Mouse (Mus musculus) adrenal gland, postnatal 36 days (tissue): ENCODE data around the gene Arhgap29. TPM values are rescaled to one million over a fixed set of nuclear protein-coding genes. Genes with fewer than 3 reads are reported as not detected.

Experiments
- DNase-seq, 2 experiments: peaks; one replicate each; pipeline ENCODE4 v3.0.0; 2021; ENCODE audit warnings: mixed read lengths in 1 of 2
- long read RNA-seq, 2 experiments: library from polyadenylated mRNA; stranded (forward); transcript quantifications; one replicate each; pipeline ENCODE4 v2.0.0; 2021; ENCODE audit warnings: borderline sequencing depth in 2 of 2
- total RNA-seq, 2 experiments: library from RNA; stranded (reverse); gene quantifications; 2 replicates each; pipeline ENCODE4 v1.2.3; 2021

Gene Arhgap29
- total RNA-seq, result 10 to 100 TPM; 60.2 to 60.4 TPM
- long read RNA-seq, experiment 1, full-length matches to known transcripts, result 2 of 8 reads
- long read RNA-seq, experiment 1, partial matches to known transcripts, result 3 of 8 reads
- long read RNA-seq, experiment 1, other reads (novel, unspliced or antisense), result 3 of 8 reads
- long read RNA-seq, experiment 2, full-length matches to known transcripts, result 1 of 3 reads
- long read RNA-seq, experiment 2, partial matches to known transcripts, result 0 of 3 reads
- long read RNA-seq, experiment 2, other reads (novel, unspliced or antisense), result 2 of 3 reads

DNA sequence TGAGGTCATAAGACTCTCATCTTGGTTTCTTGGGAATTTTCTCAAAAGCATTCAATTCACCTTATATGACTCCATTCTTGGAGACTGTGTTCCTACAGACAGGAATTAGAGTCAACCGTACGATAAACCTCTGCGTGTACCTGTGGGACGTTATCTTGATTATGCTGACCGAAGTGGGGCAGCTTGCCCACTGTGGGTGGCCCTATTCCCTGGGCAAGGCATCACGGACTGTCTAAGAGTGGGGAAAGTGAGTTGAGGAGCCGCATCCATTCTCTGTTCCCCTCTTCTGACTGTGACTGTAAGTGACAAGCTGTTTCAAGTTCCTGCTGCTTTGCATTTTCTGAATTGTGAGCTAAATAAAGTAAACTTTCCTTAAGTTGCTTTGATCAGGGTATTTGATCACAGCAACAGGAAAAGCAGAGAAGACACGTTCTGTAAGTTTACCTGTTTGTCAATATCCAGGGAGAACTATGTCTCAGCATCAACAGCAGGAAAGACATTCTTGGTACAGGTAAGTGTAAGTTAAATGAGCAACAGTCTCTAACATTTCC, at the start of gene Arhgap29:
Gene Arhgap29, plus strand, starts transcription at position 501 of the 551 bp plus-strand sequence.
- no peak for DNase-seq

DNA sequence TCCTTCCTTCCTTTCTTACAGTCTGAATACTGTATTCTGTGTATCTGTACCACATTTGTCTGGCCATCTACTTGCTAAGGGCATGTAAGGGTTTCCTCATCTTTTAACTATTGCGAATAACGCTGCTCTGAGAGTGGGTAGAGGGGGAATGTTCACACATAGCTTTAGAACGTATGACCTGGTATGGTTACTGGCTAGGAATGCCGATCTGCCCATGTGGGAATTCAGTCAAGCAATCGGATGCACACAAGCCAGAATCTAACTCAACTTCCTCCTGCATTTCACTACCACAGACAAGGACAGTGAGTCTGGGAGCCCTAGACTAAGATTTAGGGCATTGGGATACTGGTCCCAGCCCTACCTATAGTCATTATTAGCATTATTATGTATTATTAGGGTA, 49.6 kb upstream of the Arhgap29 start:
- DNase-seq, result no peak

DNA sequence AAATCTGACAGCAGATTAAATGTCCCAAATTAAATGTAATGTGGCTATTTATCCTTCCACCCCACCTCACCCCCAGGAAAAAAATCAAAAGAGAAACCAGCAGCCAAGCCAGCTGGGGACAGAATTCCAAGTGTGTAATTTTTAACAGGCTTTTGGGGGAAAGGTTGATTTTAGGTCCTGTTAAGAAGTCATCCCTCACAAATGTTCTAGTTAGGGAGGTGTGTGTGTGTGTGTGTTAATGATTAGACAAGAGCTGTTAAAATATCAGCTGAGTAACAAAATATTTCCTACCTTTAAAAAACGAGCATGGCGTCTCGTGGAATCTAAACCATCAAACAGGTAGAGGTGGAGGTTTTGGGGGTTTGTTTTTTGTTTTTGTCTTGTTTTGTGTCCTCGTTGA, 49.1 kb upstream of the Arhgap29 start:
- DNase-seq, result no peak

DNA sequence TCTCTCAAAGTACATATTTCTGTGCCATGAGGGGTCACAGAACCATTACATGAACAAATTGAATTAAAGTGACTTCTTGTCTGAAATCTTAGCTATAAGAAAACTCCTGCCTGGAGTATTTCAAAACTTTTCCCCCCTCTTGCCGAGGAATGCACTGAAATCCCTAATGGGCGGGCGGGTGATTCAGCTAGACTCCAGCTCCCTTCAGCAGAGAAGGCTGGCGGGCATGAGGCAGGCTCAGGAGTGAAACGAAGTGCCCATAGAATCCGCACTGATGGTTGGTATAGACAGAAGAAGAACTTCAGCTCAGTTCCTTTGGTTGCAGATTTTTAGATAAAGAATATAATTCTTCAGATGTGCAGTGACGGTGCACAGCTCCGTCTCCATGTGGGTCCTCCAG, 48.6 kb upstream of the Arhgap29 start:
- no peak for DNase-seq

DNA sequence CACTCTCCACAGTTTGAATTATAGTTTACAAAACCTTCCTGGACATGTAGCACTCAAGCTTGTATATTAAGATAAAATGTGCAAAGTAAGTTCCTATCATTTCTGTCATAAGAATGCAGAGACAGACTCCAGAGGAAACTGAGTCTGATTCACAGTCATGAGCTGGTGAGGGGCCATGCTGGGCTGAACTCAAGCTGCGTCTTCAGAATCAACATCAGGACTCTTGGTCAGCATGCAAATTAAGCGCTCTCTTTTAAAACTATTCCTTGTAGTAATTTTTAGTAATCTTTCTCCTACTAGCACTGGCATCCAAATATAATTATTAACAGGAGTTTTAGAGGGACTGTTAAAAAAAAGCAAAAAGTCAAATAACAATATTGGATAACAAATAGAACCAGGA, 47.9 kb upstream of the Arhgap29 start:
- no peak for DNase-seq

DNA sequence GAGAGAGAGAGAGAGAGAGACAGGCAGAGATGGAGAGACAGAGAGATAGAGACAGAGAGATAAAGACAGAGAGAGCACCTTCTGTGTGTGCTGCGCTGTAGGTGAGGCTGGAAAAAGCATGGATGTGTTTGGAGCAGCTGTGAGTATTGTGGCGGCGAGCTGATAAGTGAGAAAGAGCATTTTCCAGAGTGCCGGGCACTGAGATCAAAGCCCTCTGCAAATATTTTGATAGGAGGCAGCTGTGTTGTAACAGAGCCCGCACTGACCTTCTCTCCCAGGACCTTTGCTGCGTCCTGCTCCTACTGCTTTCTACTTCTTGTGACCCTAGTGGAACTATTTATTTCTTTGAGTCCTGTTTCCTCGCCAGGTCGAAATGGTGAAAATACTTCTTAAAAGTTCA, 45.7 kb upstream of the Arhgap29 start:
- no peak for DNase-seq

DNA sequence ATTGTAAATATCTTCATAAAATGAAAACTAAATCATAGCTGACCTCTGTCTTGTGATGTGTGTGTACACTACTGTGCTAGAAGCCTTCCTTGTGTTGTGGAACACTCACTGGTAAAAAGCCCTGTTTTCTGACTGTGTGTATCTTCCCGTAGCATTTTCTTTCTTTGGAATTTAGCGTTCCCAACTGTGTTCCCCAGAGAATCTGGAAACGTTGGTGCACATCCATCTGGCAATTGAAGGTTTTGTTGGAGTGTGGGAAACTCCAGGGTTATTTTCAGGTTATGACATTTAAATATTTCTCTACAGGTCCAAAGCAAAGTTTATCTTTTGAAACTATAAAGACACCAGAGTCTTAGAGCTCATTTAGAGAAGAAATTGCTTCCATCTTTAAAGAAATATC, 43.2 kb upstream of the Arhgap29 start:
- DNase-seq, result no peak

DNA sequence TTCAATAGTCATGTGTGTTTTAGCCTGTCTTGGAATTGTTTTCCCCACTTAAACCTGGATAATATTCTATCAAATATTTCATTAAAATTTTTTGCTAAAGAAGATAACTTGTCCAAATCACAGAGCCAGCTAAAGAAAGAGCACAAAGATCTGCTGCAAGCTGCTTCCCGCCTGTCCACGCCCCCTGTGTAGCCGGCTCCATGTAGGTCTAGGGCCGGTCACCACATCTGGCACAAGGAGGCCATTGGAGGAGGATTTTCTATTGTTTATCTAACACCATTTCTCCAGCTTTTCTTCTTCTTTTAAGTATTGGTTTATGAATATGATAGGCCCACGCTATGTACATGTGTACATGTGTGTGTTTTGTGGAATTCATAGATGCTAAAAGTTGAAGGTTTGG, 38.9 kb upstream of the Arhgap29 start:
- DNase-seq, result no peak

DNA sequence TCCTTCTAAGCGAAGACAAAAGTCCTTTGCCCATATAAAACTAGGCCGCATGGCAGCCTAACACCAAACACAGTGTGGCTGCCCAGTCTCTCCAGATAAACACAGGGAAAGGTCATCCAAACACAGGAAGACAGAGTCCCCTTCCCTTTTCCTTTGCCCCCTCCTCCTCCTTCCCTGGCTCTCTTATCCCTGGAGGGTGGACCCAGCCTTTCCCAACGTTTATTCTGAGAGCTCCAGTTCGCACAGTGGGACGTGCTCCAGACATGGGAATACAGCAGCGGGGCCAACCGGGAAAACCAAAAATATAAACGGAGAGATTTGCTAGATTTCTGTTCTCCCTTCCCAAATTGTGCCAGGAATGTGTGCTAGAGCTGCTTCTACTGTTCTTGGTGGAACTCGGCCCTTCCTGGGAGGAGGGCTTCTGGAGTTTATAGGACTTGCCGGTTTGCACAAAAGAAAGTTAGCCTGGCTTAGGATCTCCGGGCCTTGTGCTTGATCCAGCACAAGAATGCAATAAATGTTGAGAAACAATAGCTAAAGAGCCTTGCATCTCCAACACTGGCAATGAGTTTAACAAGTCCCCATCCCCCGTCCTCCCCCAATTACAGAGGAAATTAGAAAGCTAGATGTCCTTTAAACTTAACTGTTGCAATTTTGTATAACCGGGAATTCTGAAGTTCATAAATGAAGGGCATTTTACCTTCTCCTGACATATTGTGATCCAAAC, 37.7 kb upstream of the Arhgap29 start:
- DNase-seq, result peak; percentile 36 to 65

DNA sequence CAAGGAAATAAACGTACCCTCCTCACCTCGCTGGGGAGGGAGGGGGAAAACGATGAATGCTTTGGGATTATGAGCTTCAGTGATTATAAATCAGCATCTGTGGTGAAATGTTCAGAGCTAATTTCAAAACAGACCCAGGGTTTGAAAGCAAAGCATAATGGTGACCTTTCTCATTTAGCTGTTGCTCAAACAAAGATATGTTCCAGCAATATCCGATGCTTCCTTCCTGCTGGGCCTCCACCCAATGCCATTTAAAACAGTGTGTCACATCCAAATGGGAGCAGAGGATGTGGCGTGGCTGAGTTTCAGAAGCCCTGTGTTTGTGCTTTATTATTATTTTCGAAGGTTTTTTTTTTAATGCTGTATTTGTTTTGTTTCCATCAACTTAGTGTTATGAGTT, 37.1 kb upstream of the Arhgap29 start:
- DNase-seq, result peak; percentile 40 to 57

DNA sequence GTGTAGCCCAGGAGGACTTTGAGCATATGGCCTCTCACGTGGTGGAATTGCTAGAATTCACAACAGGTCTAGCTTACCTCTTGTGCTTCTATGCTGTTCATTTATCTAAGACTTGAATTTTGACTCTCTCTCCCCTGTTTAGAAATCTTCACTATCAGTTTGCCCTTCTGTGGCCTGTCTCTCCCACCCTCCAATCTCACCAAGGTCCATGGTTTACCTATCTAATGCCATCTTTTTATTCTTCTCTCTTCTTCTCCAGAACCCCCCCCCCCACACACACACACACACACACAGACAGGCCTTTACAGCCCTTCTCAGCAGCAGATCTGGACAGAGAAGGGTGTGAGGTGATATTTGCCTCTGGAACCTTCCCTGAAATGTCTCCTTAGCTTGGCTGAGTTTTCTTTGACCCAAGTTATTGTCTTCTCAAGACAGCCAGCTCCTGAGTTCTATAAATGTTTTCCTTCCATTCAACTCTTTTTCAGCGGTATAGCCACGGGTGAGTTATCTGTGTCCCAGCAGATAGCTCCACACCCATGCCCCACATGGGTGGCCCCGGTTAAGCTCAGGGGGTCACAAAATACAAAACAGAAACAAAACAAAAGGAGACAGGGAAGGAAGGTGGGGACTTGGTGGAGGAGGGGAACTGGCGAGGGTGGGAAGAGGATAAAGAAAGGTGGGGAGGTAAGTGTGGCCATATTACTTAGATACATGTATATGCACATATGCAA, 35.4 kb upstream of the Arhgap29 start:
- DNase-seq, result no peak

DNA sequence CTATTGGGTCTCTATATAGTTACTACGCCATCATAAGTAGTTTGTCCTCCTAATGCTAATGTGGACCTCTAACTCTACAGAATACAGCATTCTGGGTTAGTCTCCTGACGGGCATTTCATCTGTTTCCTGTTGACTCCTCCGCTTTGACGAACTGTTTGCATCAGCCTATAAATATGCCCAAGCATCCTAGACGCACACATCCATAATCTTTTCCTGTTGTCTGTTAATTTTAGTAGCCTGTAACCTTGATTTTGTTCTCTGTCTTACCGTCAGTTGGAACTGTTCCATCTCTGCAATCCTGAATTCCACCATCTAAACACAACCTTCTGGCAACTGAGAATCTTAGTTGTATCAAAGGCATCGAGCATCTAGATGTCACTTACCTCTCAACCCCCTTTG, 34.7 kb upstream of the Arhgap29 start:
- no peak for DNase-seq

DNA sequence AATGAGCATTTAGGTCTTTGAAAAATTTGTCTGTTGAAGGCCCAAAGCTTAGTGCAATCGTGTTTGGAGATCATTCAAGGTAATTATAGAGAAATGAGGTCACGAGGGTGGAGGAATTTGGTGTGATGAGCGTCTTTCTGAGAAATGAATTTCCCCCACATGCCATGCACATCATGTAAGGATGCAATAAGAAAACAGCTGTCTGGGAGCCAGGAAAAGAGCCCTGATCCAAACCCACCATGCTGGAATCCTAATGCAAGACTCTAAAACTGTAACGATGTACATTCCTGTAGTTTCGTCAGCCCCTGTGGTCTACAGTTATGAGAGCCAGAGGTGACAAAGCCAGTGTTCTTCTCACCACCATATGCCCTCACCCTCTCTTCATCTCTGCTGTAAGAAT, 32.4 kb upstream of the Arhgap29 start:
- DNase-seq, result no peak

DNA sequence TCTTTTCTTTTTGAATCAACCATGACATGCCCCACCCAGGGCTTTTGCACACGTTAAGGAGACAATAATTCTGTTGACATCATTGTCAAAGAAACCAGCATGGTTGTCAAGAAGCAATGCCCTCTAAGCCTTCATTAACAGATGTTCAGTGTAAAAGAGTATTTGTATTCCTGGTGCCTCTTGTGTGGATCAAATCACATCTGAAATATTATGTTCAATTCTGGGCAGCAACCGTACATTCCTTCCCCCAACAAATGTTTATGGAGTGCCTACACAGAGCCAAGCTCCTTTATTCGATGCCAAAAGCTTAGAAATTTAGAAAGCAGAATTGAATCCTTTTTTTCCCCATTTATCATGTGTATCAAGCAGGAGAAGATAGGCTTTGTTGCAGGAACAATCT, 31.6 kb upstream of the Arhgap29 start:
- no peak for DNase-seq

DNA sequence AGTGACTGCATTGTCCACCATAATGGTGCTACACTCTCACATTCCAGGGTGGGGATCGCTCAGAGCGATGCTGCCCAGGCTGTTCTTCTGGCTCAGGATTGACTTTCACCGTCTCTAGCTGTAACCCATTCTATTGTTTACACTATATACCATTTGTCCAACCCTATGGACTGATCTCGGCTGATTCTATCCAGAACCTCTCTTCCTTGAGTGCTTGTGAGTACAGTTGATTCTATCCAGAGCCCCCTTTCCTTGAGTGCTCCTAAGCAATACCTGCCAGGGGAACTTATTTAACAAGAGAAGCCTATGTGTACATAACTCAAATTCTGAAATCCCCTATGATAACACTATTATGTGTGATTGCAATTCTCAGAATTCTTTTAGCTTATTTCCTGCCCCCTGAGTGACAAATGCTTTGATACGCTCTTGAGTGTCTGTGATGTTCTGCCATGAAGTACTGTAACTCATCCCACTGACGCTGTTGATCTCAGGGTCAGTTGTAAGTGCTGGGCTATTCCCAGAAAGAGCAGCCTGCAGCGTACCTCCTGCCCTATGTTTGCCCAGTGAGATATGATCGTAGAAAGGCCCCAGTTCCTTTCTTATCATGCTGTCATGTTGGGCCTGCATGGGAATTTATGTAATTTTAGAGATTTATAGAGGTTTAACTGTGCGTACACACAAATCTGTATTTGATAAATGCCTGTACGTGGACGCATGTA, 27.4 kb upstream of the Arhgap29 start:
- DNase-seq, result peak; percentile 44 to 49

DNA sequence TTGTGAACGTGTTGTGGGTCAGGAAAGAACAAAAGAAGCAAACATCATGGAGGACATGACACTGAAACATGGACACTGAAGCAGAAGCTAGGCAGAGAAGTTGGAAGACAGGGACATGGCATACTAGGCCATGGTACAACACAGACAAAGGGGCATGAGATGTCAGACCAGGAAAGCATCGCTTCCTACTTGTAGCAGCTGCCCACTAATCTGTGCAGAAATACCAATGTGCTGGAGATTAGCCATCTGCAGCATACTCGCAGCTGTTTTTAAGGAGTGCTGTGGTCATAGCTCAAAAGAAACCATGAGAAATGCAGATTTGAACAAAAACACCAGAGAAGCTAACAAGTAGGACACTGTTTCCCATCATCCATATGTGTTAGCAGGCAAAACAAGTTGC, 24.7 kb upstream of the Arhgap29 start:
- no peak for DNase-seq

DNA sequence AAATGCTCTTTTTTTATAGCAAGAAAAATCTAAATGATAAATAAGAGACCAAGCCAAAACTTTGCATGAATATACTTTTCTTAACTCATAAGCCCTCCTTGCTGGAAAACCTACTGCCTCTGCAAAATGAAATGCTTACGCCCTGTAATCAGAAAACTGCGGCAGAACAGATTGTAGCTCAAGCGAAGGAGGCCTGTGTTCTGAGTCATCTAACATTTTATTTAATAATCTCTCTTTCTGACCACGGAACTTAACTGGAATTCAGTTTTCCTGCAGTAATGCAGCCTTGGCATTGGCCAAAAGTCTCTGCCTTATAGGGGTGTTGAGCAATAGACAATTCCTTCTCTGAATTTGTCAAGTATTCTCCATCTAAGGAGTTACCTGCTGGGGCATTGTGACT, 19.5 kb upstream of the Arhgap29 start:
- no peak for DNase-seq

DNA sequence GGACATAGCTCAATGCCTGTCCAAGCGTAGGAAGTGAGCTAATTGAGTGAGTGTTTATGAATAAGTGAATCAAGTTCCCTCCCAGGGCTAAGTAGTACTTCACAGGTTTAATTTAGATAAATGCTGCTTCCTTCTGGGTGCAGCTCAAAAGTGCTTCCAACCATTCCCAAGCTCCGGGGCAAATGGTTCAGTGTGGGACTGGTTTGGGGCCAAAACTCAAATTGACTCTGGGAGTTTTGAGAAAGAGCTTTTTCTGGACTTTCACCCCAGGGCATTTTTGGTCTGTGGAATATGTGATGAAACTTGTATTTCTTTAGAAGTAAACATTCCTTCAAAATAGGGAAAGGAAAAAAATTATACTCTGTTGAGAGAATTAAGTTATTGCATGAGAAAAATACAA, 16.1 kb upstream of the Arhgap29 start:
- no peak for DNase-seq

DNA sequence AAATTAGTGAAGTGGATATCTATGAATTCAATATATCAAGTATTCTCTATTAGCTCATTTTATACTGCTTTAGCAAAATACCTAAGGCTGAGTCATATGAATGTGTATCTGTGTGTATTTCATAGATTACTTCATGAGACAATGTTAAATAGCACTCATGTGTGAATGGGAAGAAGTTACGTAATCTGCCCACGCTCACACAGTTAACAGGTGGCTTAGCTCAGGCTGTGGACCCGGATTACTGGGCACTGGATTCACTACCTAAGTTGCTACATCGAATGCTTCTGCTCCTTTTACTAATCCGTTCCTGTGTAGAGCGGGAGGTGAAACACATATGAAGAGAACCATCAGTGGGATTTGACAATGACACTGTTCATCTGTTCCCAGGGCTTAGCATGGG, 15.3 kb upstream of the Arhgap29 start:
- DNase-seq, result no peak

DNA sequence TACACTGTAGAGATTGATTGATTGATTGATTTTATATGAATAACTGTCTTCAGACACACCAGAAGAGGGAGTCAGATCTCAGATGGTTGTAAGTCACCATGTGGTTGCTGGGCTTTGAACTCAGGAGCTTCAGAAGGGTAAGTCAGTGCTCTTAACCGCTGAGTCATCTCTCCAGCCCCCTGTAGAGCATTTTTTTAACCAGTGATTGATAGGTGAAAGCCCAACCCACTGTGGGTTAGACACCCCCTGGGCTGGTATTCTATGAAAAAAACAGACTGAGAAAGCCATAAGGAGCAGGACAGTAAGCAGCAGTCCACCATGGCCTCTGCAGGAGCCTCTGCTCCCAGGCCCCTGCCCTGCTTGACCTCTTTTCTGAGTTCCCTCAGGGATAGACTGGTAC, 12.7 kb upstream of the Arhgap29 start:
- DNase-seq, result no peak

DNA sequence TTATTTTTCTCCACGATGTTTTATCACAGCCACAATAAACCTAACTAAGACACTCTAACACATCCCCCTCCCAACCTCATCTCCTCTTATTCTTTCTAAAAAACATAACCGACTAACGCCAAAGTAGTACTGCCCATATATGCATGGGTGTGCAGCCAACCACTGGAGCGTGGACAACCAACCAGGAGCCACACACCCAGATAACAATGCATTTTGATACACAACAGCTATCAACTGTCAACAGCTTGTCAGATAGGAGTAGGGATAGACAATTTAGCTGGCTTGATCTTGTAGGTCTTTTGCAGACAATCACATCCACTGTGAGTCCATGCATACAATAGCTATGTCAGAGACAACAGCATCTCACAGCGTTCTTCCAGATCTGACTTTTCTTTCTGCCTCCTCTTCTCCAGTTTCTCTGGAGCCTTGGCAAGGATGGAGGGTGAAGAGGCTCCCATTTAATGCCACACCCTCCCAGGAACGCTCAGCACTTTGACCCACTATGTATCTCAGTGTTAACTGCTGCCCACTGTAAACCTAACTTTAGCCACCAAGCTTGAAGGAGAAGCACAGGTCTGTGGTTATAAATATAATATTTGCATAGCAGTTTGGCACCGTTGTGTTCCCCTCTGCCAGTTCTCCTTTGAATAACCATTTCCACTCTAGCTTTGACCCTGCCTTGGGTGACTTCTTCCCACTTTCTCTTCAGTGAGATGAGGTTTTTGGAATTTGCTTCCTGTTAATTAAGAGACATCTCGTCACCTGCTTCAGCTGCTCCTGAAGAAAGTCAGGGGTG, 12.0 kb upstream of the Arhgap29 start:
- no peak for DNase-seq
